Mouse (Mus musculus) c-Kit-negative CD71-positive TER-119-positive erythroid progenitor cells, embryonic 14.5 days (primary cell): ENCODE data around the gene Galnt10.

Experiments used
- DNase-seq: peaks from one replicate; pipeline ENCODE4 v3.0.0-alpha.2; 2013; ENCODE audit warnings: low read depth, low spot score

Gene Galnt10

DNA sequence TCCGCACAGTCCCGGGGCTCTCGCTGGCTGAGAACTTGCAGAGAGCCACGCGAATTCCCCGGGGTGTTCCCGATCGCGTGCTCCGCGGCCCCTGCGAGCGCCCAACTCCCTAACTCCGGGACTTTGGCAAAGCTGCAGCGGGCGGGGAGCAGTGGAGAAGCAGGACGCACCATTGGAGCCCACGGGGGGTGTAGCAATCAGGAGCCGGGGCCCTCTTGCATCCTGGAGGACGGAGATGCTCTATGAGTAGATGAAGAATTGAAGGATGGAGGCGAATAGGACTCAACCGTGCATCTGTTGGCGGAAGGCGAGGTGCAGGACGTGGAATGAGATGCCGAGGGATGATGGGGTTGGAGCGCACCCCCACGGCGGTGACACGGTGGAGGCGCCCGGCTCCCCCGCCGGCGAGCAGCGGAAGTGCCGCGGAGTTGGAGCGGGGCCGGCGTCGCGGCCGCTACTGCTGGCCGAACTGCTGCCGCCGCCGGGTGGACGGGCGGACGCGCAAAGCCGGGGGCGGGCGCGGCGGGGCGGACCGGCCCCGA is at the start of gene Galnt10:
TSS of gene Galnt10 (plus strand) at position 425 of the 542 bp plus-strand sequence.
- peak; percentile 80 for DNase-seq

DNA sequence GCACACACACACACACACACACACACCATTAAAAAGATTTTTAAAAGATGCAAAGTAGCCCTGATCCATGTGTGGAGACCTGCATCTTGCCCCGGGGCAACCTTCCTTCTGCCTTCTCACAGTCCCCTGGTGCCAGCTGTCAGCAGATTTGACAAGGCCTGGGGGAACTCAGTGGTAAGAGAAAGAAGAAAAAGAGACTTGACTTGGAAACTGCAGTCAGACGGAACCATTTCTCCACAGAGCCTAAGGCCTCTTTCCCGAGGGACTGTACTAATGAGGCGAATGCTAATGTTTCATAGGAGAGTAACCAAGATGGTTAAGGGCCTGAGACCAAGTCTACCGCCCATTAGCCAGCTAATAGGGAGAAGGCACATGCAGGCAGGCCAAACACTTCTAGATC is 49.3 kb upstream of the Galnt10 start:
- DNase-seq = no peak

DNA sequence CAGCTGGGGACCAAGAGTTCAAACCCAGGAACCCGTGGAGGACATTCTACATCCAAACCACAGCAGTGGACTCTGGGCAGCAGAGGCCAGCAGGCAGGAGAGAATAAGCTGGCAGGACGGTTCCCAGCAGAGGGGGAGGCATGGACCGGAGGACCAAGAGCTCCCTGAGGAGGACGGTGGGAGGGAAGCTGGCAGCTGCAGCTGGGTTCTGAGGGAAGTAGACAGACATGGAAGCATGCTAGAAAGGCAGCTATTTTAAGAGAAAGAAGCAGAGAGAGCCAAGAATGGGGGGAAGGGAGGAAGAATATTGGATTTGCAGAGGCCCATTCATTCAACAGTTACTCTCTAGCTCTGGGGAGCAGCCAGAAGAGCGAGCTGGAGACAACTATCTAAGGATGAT is 47.1 kb upstream of the Galnt10 start:
- no peak for DNase-seq

DNA sequence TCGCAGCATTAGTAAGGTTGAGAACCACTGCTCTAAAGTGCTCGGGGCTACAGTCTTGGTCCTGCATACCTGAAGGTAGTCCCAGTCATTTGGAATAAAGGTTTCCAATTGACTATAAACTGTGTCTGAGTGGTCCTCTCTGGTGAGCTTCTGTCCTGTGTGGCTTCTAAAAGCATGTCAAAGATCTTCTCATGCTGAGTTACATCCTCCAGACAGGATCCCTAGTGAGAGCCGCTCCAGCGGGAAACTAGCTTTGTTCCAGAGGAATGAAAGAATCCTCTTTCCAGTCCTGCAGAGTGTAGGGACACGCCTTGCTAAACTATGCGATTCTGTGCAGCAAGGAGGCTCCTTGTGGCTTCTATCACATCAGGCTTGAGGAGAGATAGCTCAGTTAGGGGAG is 45.9 kb upstream of the Galnt10 start:
- no peak for DNase-seq

DNA sequence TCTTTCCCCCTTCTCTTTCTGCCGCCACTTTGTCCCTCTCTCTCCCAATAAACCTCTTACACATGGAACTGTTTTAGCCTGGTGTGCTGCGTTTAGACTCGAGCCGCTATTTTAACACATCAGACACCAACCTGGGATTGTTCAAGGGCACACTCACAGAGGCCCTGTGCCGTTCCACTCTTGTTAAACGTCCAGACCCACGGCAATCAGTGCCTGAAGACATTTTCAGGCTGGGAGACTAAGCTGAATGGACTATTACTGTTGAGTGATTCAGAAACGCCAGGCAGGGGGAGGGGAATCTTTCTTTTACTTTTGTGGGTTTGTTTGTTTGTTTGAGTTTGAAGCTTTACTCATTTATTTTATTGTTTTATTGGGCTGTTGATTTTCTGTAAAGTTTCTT is 45.1 kb upstream of the Galnt10 start:
- DNase-seq = no peak

DNA sequence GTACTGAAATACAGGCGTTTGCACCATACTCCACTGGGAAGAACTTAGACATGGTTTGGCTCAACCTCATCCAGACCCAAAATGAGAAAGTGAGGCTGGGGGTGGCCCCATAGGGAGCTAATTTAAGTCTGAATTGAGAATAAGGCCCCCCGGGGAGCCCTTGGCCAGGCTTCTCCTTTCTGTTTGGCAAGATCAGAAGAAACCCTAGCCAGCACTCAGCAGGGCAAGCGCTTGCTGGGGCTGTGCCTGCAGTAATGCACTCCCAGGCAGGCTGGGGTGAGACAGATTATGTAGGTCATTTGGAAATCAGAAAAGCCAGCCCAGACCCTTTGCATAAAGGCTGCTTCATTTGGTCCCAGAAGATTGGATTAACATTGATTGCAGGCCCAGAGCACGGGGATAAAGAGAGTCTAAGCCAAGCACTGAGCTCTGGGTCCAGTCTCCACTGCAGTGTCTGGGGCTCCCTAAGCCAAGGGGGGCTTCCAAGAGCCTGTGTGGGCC is 44.6 kb upstream of the Galnt10 start:
- DNase-seq = no peak

DNA sequence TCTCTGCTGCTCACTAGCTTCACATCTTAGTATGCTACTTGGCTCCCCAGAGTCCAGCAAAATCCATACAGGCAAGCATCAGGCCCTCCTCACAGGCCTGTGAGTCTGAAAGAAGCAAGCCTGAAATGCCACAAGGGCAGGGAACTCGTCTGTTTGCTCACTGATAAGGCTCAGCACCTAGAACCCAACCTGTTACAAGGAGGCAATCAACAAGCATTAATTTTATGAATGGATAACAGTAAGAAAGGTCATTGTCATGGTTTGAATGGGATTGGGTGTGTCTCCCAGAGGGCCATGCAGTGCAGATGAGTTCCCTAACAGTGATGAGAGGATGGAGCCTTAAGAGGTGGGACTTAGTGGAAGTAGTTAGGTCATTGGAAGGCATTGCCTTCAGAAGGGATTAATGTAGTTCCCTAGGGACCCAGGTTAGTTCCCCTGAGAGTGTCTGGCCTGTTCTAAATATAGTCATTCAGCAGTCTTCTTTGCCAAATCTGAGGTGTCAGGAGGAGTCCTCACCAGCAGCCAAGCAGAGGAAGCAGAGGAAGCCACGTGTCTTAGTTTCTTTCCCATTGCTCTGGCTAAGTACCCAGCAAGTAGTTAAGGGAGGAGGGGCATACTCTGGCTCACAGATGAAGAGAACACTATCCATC is 43.3 kb upstream of the Galnt10 start:
- DNase-seq = no peak

DNA sequence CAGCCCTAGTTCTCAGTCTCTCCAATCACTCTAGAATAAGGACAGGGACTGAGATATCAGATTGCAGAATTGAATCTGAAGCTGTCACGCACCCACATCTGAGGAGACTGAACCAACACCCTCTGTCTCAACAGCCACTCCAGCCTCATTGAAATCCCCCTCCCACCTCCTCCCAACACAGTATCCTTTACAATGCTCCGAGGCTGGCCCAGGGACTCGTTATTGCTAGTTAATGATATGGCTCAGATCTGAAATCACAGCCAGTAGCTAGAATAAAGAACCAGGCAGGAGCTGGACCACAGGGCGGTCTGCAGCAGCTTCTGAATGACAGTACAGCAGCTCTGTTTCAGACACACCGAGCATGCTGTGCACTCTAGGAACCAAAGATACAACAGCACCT is 40.2 kb upstream of the Galnt10 start:
- DNase-seq = no peak

DNA sequence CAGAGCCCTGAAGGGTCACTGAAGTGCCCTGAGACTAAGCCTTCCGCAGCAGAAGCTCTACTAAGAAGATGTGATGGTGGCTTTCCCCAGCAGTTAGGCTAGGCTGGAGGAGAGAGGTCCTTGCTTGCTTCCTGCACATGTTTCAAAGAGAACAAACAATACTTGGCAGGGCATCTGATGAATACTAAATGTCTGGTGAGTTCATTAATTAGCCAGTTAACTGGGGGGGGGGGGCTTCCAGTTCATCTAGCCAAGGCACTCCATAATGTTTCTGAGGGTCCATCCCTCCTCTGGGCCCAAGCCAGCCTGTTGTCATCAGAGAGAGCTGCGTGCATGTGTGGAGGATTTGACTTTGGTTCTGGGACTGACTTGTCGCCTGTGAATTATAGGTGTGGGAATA is 39.6 kb upstream of the Galnt10 start:
- no peak for DNase-seq

DNA sequence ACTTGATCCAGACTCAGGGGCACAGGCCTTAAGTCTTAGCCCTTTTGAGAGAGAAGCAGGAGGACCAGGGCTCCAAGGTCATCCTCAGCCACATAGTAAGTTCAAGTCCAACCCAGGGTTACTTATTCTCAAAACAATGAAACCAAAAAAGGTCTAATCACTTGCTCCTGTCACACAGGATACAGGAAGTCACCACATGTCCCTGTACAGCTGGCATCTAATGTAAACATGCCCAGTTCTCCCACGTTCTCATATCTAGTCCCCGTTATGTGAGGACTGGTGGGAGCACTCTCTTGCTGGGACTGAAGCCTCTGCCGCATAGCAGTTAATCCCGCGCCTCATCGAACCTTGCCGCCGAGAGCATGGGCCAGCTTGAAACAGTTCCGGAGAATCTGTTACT is 30.7 kb upstream of the Galnt10 start:
- no peak for DNase-seq

DNA sequence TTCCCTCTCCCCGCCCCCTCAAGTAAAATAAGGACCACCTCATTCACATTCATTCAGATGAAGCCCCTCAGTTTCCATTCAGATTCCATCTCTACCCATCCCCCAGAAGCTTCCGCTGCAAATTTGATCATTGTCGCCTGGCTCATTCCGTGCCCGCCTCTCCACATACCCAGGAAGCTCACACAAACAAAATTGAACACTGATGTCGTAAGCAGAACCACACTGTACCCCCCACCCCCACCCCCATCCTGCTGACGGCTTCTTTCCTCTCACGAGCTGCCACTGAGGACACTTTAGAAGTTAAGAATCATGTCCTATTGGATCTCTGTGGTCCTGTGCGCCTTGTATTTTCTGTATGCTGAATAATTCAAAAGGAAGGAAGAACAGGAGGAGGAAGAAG is 30.0 kb upstream of the Galnt10 start:
- DNase-seq = no peak

DNA sequence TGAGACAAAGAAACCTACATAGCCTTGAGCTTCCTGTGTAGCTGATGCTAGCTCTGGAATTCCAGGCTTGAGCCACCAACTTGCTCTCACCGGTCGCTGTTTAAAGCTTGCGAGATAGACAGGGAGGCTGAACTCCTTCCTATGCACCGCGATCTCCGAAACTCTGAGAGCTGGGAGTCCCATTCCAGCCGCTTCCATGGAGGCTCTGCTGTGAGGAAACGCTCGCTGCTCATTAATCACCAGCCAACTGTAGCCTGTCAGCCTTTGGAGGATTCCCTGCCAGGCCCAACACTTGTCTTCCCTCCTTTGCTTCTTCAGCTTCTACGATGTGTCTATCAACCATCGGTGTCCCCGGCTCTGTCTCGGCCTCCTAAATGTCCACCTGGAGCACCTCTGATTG is 29.4 kb upstream of the Galnt10 start:
- DNase-seq = no peak

DNA sequence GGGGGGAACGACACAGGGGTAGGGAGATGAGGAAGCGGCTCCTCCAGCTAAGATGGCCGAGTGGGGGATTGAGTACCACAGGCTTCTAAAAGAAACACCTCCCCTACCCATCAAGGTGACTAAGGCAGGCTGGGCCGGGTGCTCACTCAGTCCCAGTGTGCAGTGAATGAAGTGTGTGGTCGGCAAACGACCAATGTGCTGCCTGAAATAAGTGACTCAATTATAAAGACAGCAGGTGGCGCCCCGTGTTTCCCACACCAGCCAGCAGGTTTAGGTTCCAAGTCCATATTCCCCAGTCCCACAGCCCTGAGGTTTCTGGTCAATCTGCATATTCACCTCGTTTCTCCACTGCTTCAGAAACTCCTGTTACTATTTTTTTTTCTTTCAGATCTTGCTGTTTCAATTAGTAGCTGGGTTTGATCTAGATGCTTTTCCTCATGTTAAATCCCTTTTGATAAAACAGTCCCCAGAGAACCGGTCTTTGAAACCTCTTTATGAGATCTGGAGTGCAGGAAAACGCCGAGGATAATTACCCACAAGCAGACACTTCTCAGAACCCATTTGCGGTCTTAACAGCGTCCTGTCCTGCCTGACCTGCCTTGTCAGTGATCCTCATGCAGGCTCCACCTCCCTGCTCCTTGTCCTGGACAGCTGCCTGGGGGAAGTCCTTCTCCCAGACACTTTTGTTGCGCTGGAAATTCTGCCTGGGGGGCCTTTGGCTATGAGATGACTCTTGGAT is 27.5 kb upstream of the Galnt10 start:
- DNase-seq = no peak

DNA sequence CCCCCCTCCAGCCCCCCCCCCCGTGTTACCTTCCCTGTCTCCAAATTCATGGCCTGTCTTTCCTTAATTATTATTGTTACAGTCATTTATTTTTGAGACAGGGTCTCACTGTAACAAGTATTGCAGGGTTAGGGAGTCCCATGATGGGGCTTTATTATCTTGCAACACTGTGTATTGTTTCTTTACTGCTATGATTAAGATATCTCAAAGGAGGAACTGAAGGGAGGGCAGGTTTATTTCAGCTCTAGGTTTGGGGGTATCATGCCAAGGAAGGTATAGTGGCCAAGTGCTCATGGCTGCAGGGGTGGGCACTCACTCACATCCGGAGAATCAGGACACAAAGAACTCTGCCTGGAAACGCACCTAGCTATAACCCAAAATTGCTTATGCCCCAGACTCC is 23.8 kb upstream of the Galnt10 start:
- DNase-seq = no peak

DNA sequence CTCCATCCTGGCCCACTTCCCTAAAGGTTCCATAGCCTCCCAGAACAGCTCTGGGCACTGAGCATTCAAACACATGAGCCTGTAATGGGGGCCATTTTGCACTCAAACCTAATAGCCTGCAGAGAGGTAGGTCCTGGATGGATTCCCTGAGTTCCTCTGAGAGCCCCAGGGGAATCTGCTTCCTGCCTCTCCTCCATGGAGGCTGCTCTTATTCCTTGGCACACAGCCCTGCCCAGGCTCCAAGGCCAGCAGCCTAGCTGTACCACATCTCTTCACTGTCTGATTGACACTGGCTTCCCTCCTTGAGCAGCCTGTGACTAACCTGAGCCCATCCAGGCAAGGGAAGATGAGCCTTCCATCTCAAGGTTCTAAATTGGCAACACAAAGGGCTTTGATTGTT is 23.4 kb upstream of the Galnt10 start:
- DNase-seq = no peak

DNA sequence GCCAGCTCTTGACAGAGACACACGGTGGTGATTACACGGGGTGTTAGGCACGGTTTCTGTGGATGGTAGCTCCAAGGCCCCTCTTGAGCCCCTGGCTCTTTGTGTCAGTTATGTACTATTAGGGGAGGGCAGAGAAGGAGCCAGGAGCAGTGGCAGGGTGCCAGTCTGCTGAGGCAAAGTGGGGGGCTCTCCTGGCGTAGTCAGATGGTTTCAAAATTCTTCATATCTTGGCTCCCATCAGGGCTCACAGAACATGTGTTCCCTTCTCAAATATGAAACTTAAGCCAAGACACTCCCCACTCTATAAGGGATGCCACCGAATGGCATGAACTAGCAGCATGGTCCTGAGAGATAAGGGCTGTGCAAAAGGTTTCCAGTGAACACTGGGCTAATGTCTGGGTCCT is 20.8 kb upstream of the Galnt10 start:
- DNase-seq = no peak

DNA sequence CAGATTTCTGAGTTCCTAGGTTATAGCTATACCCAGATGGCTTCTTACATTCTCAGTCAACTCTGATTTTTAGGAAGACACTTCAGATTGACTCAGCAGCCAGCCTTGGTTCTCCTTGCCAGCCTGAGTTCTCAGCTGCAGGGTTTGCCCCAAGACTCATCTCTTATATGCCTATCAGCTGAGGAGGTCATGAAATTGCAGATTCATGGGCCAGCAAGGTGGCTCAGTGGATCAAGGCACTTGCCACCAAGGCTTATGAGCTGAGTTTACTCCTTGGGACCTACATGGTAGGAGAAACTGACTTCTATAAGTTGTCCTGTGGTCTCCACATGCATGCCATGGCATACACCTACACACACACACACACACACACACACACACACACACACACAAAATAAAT is 19.8 kb upstream of the Galnt10 start:
- no peak for DNase-seq

DNA sequence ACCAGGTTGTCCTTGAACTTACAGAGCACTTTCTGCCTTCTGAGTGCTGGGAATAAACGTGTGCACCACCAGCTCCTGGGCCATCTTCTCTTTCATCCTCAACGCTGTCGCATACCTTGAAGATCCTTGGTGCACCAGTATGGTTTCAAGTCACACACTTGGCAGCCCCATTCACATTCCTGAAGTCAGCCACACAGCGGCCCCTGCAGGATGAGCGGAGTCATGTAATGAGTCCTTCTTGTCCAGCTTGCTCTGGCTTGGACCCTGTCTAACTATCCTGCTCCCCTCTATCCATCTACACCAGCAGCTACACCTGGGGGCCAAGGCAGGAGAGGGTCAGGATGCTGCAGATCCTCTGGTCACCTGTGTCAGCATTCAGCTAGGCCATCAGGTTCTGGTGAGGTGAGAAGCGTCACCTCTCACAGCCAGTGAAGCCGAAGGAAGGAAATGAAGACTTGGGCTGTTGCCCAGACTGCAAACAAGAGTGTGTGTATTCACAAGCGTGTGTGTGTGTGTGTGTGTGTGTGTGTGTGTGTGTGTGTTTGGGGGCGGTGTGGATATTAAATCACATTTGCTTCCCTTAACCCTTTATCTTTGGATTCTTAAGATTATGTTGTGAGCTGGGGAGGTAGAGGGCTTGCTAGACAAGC is 18.0 kb upstream of the Galnt10 start:
- no peak for DNase-seq

DNA sequence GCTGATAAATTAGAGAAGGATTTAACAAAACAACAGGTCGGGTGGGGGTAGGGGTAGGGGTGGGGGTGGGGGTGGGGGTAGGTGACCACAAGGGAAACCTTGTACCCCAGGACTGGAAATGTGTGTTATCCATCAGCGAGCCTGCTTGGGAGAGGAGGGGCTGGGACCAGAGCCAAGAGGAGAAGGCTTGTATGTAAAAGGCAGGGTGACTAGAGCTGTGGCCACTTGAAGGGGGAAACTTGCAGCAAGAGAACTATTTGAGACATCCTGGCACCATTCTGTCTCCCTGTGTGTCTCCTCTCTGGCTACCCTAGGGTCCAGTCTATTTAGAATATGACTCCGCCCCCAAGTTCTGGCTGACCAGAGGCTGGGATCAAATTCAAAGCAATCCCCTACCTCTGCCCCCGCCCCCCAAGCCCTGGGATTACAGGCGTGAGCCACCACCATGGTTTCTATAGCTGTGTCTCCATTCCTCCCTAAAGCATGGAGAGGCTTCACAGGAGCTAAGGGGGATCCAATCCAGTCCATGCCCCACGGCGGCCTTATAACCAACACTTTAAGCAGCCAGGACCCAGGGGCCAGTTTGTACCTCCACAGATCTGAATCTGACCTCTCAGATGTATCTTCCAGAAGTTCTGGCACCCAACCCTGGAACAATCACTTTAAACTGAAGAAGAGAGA is 13.3 kb upstream of the Galnt10 start:
- no peak for DNase-seq

DNA sequence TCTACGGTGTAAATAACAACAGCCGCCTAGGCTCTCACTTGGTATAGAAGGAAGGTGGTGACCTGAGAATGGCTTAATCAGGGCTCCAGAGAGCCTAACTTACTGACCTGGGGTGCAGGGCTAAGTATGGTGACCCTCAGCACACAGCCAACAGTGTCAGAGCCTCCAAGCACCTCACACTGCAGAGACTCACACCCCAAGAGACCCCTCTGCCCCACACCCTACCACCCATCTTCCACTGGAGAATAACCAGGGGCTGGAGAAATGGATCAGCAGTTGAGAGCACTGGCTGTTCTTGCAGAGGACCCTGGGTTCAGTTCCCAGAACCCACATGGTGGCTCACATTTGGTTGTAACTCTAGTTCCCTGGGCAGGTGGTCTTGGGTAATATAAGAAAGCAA is 12.2 kb upstream of the Galnt10 start:
- no peak for DNase-seq

DNA sequence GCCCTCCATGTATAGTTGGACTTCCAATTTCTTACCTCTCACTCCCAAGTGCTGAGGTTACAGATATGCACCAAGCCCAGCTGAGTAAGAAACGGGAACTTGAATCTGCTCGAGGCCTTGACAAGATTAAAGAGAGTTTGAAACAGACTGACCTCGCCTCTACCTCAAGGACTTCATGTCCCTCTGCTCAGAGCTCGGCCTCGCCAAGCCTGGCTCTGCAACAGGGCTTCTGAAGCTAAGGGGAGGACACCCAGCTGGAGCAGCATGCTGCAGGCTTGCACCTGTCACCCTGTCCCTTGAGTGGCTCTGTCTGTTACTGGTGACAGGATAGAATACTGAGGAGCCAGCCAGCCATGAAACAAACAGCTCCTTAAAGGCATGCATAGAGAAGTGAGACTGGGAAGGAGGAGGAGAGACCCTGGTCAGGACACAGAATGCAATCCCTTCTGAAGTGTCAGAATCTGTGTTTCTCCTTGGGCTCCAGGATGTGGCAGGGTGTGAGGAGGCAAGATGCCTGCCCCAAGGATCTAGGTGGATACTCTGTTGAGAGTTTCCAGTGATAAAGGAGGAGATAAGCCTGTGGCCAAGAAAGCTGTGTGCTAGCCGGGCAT is 11.2 kb upstream of the Galnt10 start:
- DNase-seq = no peak

DNA sequence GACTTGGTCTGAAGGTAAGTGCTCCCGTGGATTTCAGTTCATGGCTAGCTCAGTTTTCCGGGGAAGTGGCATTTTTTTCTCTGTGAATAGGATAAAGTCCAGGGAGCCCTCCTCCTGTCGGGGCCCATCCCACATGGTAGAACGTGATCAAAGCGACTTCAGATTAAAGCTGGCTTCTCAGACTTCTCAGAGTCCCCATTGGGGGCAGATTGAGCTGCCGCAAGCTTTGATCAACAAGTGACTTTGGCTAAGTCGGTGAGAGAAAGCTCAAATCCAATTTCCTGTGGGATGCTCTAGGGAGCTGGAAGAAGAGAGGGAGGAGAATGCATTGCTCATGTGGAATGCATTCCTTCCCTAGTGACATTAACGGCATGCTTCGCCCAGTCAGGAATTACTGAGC is 10.1 kb upstream of the Galnt10 start:
- no peak for DNase-seq
